Comparison of ENCODE assay signal across 17 mouse cellular contexts in genomic region chr6:94881139-94881538, GRCm38 (mm10).
DNase-seq lines count a peak whose midpoint lies in the region; ATAC-seq and TF ChIP-seq lines count a peak whose summit lies in the region.
"Had no signal": no experiment of that assay in that cellular context is flagged by ENCODE, and none has a peak within 500 bp of the region (broad histone marks: within the 10 kb centered on the region; RNA-seq: fewer than 3 reads in every experiment).

No protein-coding gene starts in this region.

- TF ChIP-seq POLR2A in lung, adult 2 months (IDR thresholded peaks at IDR 0.05; ENCODE audit: borderline replicate concordance, extremely low read depth, low read depth, low read length): no peak

- no peak overlapping the region for H3K9ac ChIP-seq in kidney, embryonic 15.5 days
- H3K9ac ChIP-seq in intestine, postnatal 0 days (ENCODE audit: low read depth, low read length): no peak overlapping the region
- H3K9ac ChIP-seq in stomach, embryonic 16.5 days (ENCODE audit: low read length): no peak overlapping the region
- H3K9ac ChIP-seq: embryonic facial prominence, embryonic 15.5 days; forebrain, embryonic 12.5 days; hindbrain, embryonic 12.5 days had no signal

- no peaks in the 10 kb centered on the region for H3K9me3 ChIP-seq in kidney, embryonic 15.5 days (replicated peaks)
- H3K9me3 ChIP-seq in intestine, postnatal 0 days (ENCODE audit: control insufficient read depth): no peaks in the 10 kb centered on the region
- H3K9me3 ChIP-seq in stomach, embryonic 16.5 days (replicated peaks; ENCODE audit: control insufficient read depth, low read length): no peaks in the 10 kb centered on the region
- H3K9me3 ChIP-seq: embryonic facial prominence, embryonic 15.5 days; forebrain, embryonic 12.5 days; hindbrain, embryonic 12.5 days had no signal

- H3K27ac ChIP-seq in kidney, embryonic 15.5 days: peak overlapping the region; percentile 66; the same call in 1 of the 2 replicates
- no peak overlapping the region; the same call in 1 of the 2 replicates for H3K27ac ChIP-seq in intestine, postnatal 0 days (ENCODE audit: low read depth, low read length)
- peak overlapping the region; percentile 80 for H3K27ac ChIP-seq in stomach, embryonic 16.5 days (ENCODE audit: low read length)
- H3K27ac ChIP-seq: forebrain, embryonic 12.5 days; hindbrain, embryonic 12.5 days; layer of hippocampus, adult 2 months had no signal

- DNase-seq in kidney, postnatal 36 days: no peak
- peak; percentile 28 for DNase-seq in lung, postnatal 36 days
- DNase-seq in lung, adult 2 months: no peak
- no peak for DNase-seq in layer of hippocampus, postnatal 25 days (ENCODE audit: extremely low spot score in 1 of 2, low spot score in 1 of 2)
- no peak for DNase-seq in thymus, postnatal 25 days
- DNase-seq: cerebellum, adult 8-10 months; gastrocnemius, postnatal 14 days; kidney, adult 11 months; spleen, adult 18-20 months had no signal

- no peaks in the 10 kb centered on the region for H3K27me3 ChIP-seq in kidney, embryonic 15.5 days
- H3K27me3 ChIP-seq in intestine, postnatal 0 days (replicated peaks; ENCODE audit: control insufficient read depth, insufficient read depth, low read length): no peaks in the 10 kb centered on the region
- no peaks in the 10 kb centered on the region for H3K27me3 ChIP-seq in stomach, embryonic 16.5 days (ENCODE audit: control insufficient read depth, insufficient read depth, low read length)
- H3K27me3 ChIP-seq: embryonic facial prominence, embryonic 15.5 days; forebrain, embryonic 12.5 days; hindbrain, embryonic 12.5 days had no signal

- H3K4me1 ChIP-seq in kidney, embryonic 15.5 days: no peaks in the 10 kb centered on the region
- no peaks in the 10 kb centered on the region for H3K4me1 ChIP-seq in lung, adult 2 months (ENCODE audit: control insufficient read depth, insufficient read depth, low read length)
- H3K4me1 ChIP-seq in intestine, postnatal 0 days (replicated peaks; ENCODE audit: control insufficient read depth, insufficient read depth, low read length): no peaks in the 10 kb centered on the region
- H3K4me1 ChIP-seq in stomach, embryonic 16.5 days (ENCODE audit: control insufficient read depth, insufficient read depth, low read length): 0 out of 2 replicates have a peak, but pooled peaks cover 3% of the 10 kb centered on the region
- H3K4me1 ChIP-seq: embryonic facial prominence, embryonic 15.5 days; forebrain, embryonic 12.5 days; hindbrain, embryonic 12.5 days had no signal

- H3K36me3 ChIP-seq in kidney, embryonic 15.5 days: no peaks in the 10 kb centered on the region
- no peaks in the 10 kb centered on the region for H3K36me3 ChIP-seq in intestine, postnatal 0 days (ENCODE audit: control insufficient read depth, insufficient read depth)
- no peaks in the 10 kb centered on the region for H3K36me3 ChIP-seq in stomach, embryonic 16.5 days (ENCODE audit: control insufficient read depth, insufficient read depth, low read length)
- H3K36me3 ChIP-seq: embryonic facial prominence, embryonic 15.5 days; forebrain, embryonic 12.5 days; hindbrain, embryonic 12.5 days had no signal

- no peak overlapping the region for H3K4me2 ChIP-seq in kidney, embryonic 15.5 days
- H3K4me2 ChIP-seq in intestine, postnatal 0 days (replicated peaks; ENCODE audit: low read depth): no peak overlapping the region
- no peak overlapping the region for H3K4me2 ChIP-seq in stomach, embryonic 16.5 days (ENCODE audit: low read depth, low read length)
- H3K4me2 ChIP-seq: embryonic facial prominence, embryonic 15.5 days; forebrain, embryonic 12.5 days; hindbrain, embryonic 12.5 days had no signal

- H3K4me3 ChIP-seq in kidney, embryonic 15.5 days (replicated peaks): no peak overlapping the region
- H3K4me3 ChIP-seq in lung, adult 2 months (replicated peaks; ENCODE audit: extremely low read depth, low read depth, low read length): no peak overlapping the region
- H3K4me3 ChIP-seq in intestine, postnatal 0 days (ENCODE audit: low read depth, low read length): no peak overlapping the region
- H3K4me3 ChIP-seq in stomach, embryonic 16.5 days (replicated peaks; ENCODE audit: low read length): no peak overlapping the region
- H3K4me3 ChIP-seq: embryonic facial prominence, embryonic 15.5 days; forebrain, embryonic 12.5 days; hindbrain, embryonic 12.5 days; layer of hippocampus, adult 2 months had no signal

- ATAC-seq in kidney, embryonic 15.5 days (replicated peaks; ENCODE audit: low FRiP score): no peak; the same call in 1 of the 2 replicates
- ATAC-seq in intestine, postnatal 0 days: peak; percentile 90
- ATAC-seq in stomach, embryonic 16.5 days (ENCODE audit: insufficient read depth, low FRiP score): peak; percentile 71
- ATAC-seq: midbrain, embryonic 16.5 days had no signal

- TF ChIP-seq CTCF in lung, adult 2 months (IDR thresholded peaks at IDR 0.05; ENCODE audit: insufficient read depth, low read length): no peak
- no peak for TF ChIP-seq CTCF in intestine, postnatal 0 days (IDR thresholded peaks at IDR 0.05; ENCODE audit: low read depth)

- 58% methylated on average over 10 of the region's 10 CpGs for WGBS in kidney, embryonic 15.5 days
- WGBS in lung, adult 2 months: 67% methylated on average over 10 of the region's 10 CpGs
- WGBS in intestine, postnatal 0 days: 38% methylated on average over 10 of the region's 10 CpGs
- 61% methylated on average over 10 of the region's 10 CpGs for WGBS in stomach, embryonic 16.5 days
